Mouse (Mus musculus) spleen, adult 2 months (tissue): ENCODE data around the gene Gm49396. TPM values are rescaled to one million over a fixed set of nuclear protein-coding genes. Genes with fewer than 3 reads are reported as not detected.

Experiments
- DNase-seq, 2 experiments: peaks; one replicate each; pipeline versions ENCODE4 v3.0.0 to v3.0.0-alpha.2; 2012 to 2021; ENCODE audit warnings: low spot score in 2 of 2, low read depth in 1 of 2
- H3K27ac ChIP-seq: fragments of 200-500 bp; 2 replicates; pipeline ENCODE4 v1.5.1; 2012; ENCODE audit warnings: low read length, inconsistent platforms; ENCODE audit not compliant: insufficient read depth
- H3K27me3 ChIP-seq: fragments of 200-500 bp; 2 replicates; pipeline ENCODE4 v1.6.1; 2012; ENCODE audit warnings: mild to moderate bottlenecking, moderate library complexity, low read length, inconsistent platforms; ENCODE audit not compliant: control insufficient read depth, insufficient read depth
- H3K36me3 ChIP-seq: fragments of 200-500 bp; 2 replicates; pipeline ENCODE4 v1.6.1; 2012; ENCODE audit warnings: mild to moderate bottlenecking, low read length, inconsistent platforms; ENCODE audit not compliant: control insufficient read depth, insufficient read depth
- H3K4me1 ChIP-seq: fragments of 200-500 bp; 2 replicates; pipeline ENCODE4 v1.6.1; 2011; ENCODE audit warnings: inconsistent platforms; ENCODE audit not compliant: control insufficient read depth, insufficient read depth, insufficient read length
- H3K4me3 ChIP-seq: fragments of 200-500 bp; 2 replicates; pipeline ENCODE4 v1.5.1; 2011; ENCODE audit warnings: mild to moderate bottlenecking, inconsistent platforms; ENCODE audit not compliant: insufficient read depth, insufficient read length; ENCODE audit errors: extremely low read depth
- CTCF ChIP-seq: fragments of 200-500 bp; IDR thresholded peaks from 2 replicates; pipeline ENCODE4 v1.5.1; 2011; ENCODE audit warnings: mild to moderate bottlenecking, inconsistent platforms; ENCODE audit not compliant: insufficient read depth, insufficient read length, insufficient replicate concordance; ENCODE audit errors: extremely low read depth
- POLR2A ChIP-seq: fragments of 200-500 bp; IDR thresholded peaks from 2 replicates; pipeline ENCODE4 v1.6.1; 2011; ENCODE audit warnings: low read depth, low read length, inconsistent platforms
- WGBS: fragments of 180-500 bp; shearing (Covaris S2); methylation state at CpG from one replicate; pipeline ENCODE4 v1.1.7; 2018; 5-methylcytosine and 5-hydroxymethylcytosine counted together
- polyA plus RNA-seq: library from polyadenylated mRNA; depleted of rRNA; stranded (reverse); fragments of >200 nt; gene quantifications from 2 replicates; pipeline ENCODE4 v1.2.3, GENCODE M21; 2012

Gene Gm49396
- polyA plus RNA-seq, 1 experiment: 4.4 TPM

- WGBS: under 1% methylated on average over 44 of the region's 44 CpGs
- H3K4me1 ChIP-seq: peaks cover 5% of the 10 kb centered on the region
Observed at GRCm38 (mm10) chr7:30552102-30553020, 10.8 kb upstream of the Gm49396 start, which contains the start of the genes Hspb6 and Proser3. Hspb6 (plus strand) TSS chr7:30552178. Proser3 (minus strand) TSS chr7:30552299.

GRCm38 (mm10) chr7:30553021-30553589, 10.0 kb upstream of the Gm49396 start:
- 6% methylated on average over 23 of the region's 23 CpGs for WGBS
- peak overlapping the region; percentile 81 for H3K27ac ChIP-seq
- H3K36me3 ChIP-seq: peaks cover 19% of the 10 kb centered on the region
- H3K27me3 ChIP-seq: no peaks in the 10 kb centered on the region
- TF ChIP-seq CTCF (no peak), POLR2A (no peak)
- DNase-seq: no peak
- peaks cover 5% of the 10 kb centered on the region for H3K4me1 ChIP-seq
- peak overlapping the region; percentile 77 for H3K4me3 ChIP-seq

More at GRCm38 (mm10) chr7:30552102-30553020, 10.8 kb upstream of the Gm49396 start, which contains the start of the genes Hspb6 and Proser3:
- TF ChIP-seq POLR2A (peak; percentile 54), CTCF (0 out of 2 replicates have a peak, but pooled peaks have one; percentile 5)
- peak within 1 kb of the TSS; percentile 87 for H3K4me3 ChIP-seq
- DNase-seq: peak; percentile 94 to 97
- no peaks in the 10 kb centered on the region for H3K27me3 ChIP-seq
- peak within 1 kb of the TSS; percentile 99 for H3K27ac ChIP-seq
- H3K36me3 ChIP-seq: peaks cover 16% of the 10 kb centered on the region

GRCm38 (mm10) chr7:30553810-30554584, 9.1 kb upstream of the Gm49396 start:
- WGBS: 84% methylated on average over 22 of the region's 22 CpGs
- Histone ChIP-seq H3K36me3 (peaks cover 19% of the 10 kb centered on the region), H3K4me3 (no peak overlapping the region), H3K27ac (no peak overlapping the region), H3K27me3 (no peaks in the 10 kb centered on the region), H3K4me1 (peaks cover 9% of the 10 kb centered on the region)
- DNase-seq: no peak
- TF ChIP-seq POLR2A (no peak), CTCF (no peak)

GRCm38 (mm10) chr7:30556894-30557536, 6.1 kb upstream of the Gm49396 start:
- Histone ChIP-seq H3K4me3 (no peak overlapping the region), H3K27me3 (no peaks in the 10 kb centered on the region), H3K36me3 (peaks cover 19% of the 10 kb centered on the region), H3K4me1 (peaks cover 9% of the 10 kb centered on the region), H3K27ac (no peak overlapping the region)
- DNase-seq: no peak
- WGBS: 95% methylated on average over 18 of the region's 18 CpGs
- no peak for TF ChIP-seq POLR2A
- no peak for TF ChIP-seq CTCF

- Histone ChIP-seq H3K36me3 (peaks cover 19% of the 10 kb centered on the region), H3K4me3 (no peak overlapping the region)
- 93% methylated on average over 13 of the region's 13 CpGs for WGBS
Observed at GRCm38 (mm10) chr7:30557901-30558514, 5.1 kb upstream of the Gm49396 start.

More at GRCm38 (mm10) chr7:30557901-30558514, 5.1 kb upstream of the Gm49396 start:
- H3K4me1 ChIP-seq: peaks cover 9% of the 10 kb centered on the region
- no peak for TF ChIP-seq POLR2A
- TF ChIP-seq CTCF: no peak
- no peak for DNase-seq
- H3K27ac ChIP-seq: no peak overlapping the region
- H3K27me3 ChIP-seq: no peaks in the 10 kb centered on the region
